Mouse (Mus musculus) kidney, postnatal 0 days (tissue): ENCODE measurements around the gene Zfp709. TPM values are rescaled to one million over a fixed set of nuclear protein-coding genes. Genes with fewer than 3 reads are reported as not detected.
"Not testable (repeated sequence)": the region's sequence is repeated elsewhere in the genome, so short reads cannot be mapped to it uniquely, and the experiment has no call there.

ENCODE experiments used
- ATAC-seq: fragments of 200-750 bp; cut with Nextera tagmentation; replicated peaks from 2 replicates; pipeline ENCODE4 v1.8.0; 2017; ENCODE audit warnings: low read depth, moderate number of reproducible peaks, moderate TSS enrichment, moderate library complexity; ENCODE audit not compliant: low FRiP score
- DNase-seq: peaks from one replicate; pipeline ENCODE4 v3.0.0-alpha.2; 2016; ENCODE audit warnings: low spot score
- H3K27ac ChIP-seq: fragments of 300-500 bp; sonication (generic); 2 replicates; pipeline ENCODE4 v1.5.1; 2014; ENCODE audit warnings: mild to moderate bottlenecking
- H3K27me3 ChIP-seq: fragments of 300-500 bp; sonication (generic); 2 replicates; pipeline ENCODE4 v1.6.1; 2014; ENCODE audit warnings: low read length, mixed read lengths; ENCODE audit not compliant: insufficient read depth
- H3K36me3 ChIP-seq: fragments of 300-500 bp; sonication (generic); 2 replicates; pipeline ENCODE4 v1.6.1; 2014; ENCODE audit warnings: low read length, mixed read lengths; ENCODE audit not compliant: insufficient read depth
- H3K4me1 ChIP-seq: fragments of 300-500 bp; sonication (generic); replicated peaks from 2 replicates; pipeline ENCODE4 v1.6.1; 2014; ENCODE audit warnings: antibody characterized with exemption, low read length, mixed read lengths; ENCODE audit not compliant: insufficient read depth
- H3K4me2 ChIP-seq: fragments of 300-500 bp; sonication (generic); 2 replicates; pipeline ENCODE4 v1.6.1; 2014; ENCODE audit warnings: mild to moderate bottlenecking, low read length, moderate library complexity, mixed read lengths
- H3K4me3 ChIP-seq: fragments of 300-500 bp; sonication (generic); replicated peaks from 2 replicates; pipeline ENCODE4 v1.5.1; 2014; ENCODE audit warnings: low read depth, low read length
- H3K9ac ChIP-seq: fragments of 300-500 bp; sonication (generic); 2 replicates; pipeline ENCODE4 v1.6.1; 2014; ENCODE audit warnings: low read depth, low read length
- H3K9me3 ChIP-seq: fragments of 300-500 bp; sonication (generic); replicated peaks from 2 replicates; pipeline ENCODE4 v1.6.1; 2016; ENCODE audit warnings: low read length, inconsistent platforms, mixed read lengths
- CTCF ChIP-seq: IDR thresholded peaks from 2 replicates; pipeline ENCODE4 v1.5.1; 2016; ENCODE audit warnings: antibody characterized with exemption, low read depth, mild to moderate bottlenecking, moderate library complexity
- WGBS: fragments of 180-500 bp; shearing (Covaris S2); extraction: QIAGEN DNeasy Blood & Tissue Kit; methylation state at CpG from one replicate; pipeline ENCODE4 v1.1.7; 2014; 5-methylcytosine and 5-hydroxymethylcytosine counted together
- polyA plus RNA-seq: library from polyadenylated mRNA; unstranded; fragments of >200 nt; fragmentation: Nextera tagmentation; extraction: Ambion mirVana; gene quantifications from 2 replicates; pipeline ENCODE4 v1.2.1, GENCODE M21; 2015

The Zfp709 gene
- 4.8 and 5.4 TPM in 2 replicates for polyA plus RNA-seq

- no peak for TF ChIP-seq CTCF
- Histone ChIP-seq H3K4me1 (peaks cover 6% of the 10 kb centered on the region; the same call in 1 of the 2 replicates), H3K9me3 (peaks cover 14% of the 10 kb centered on the region; the same call in 1 of the 2 replicates), H3K36me3 (no peaks in the 10 kb centered on the region), H3K9ac (peak within 1 kb of the TSS; percentile 85), H3K27me3 (no peaks in the 10 kb centered on the region), H3K4me2 (peak within 1 kb of the TSS; percentile 96), H3K4me3 (peak within 1 kb of the TSS; percentile 67), H3K27ac (peak within 1 kb of the TSS; percentile 83)
- DNase-seq (peak; percentile 85), ATAC-seq (peak; percentile 93)
- 6% methylated on average over 45 of the region's 45 CpGs for WGBS
These were observed at the start of gene Zfp709 for GRCm38 (mm10) chr8:71881618-71882274. Gene Zfp709 (plus strand): TSS chr8:71882019.

GRCm38 (mm10) chr8:71838207-71838606 lies 43.6 kb upstream of the Zfp709 start:
- WGBS = 76% methylated on average over 4 of the region's 4 CpGs
- ATAC-seq, DNase-seq: not testable (repeated sequence)

GRCm38 (mm10) chr8:71841201-71841817 lies 40.5 kb upstream of the Zfp709 start:
- ATAC-seq, H3K4me2 ChIP-seq, H3K36me3 ChIP-seq, H3K27me3 ChIP-seq, H3K4me1 ChIP-seq, DNase-seq, H3K4me3 ChIP-seq, H3K9me3 ChIP-seq, H3K27ac ChIP-seq, H3K9ac ChIP-seq: not testable (repeated sequence)
- 90% methylated on average over 3 of the region's 3 CpGs for WGBS

More at GRCm38 (mm10) chr8:71838207-71838606, 43.6 kb upstream of the Zfp709 start:
- not testable (repeated sequence) for H3K9ac ChIP-seq, H3K27me3 ChIP-seq, H3K9me3 ChIP-seq, H3K4me2 ChIP-seq, H3K4me1 ChIP-seq, H3K27ac ChIP-seq, H3K36me3 ChIP-seq, H3K4me3 ChIP-seq

GRCm38 (mm10) chr8:71842476-71842875 lies 39.3 kb upstream of the Zfp709 start:
- not testable (repeated sequence) for DNase-seq, H3K4me1 ChIP-seq, H3K4me3 ChIP-seq, H3K27me3 ChIP-seq, H3K9me3 ChIP-seq, H3K36me3 ChIP-seq, H3K9ac ChIP-seq, H3K27ac ChIP-seq, H3K4me2 ChIP-seq, ATAC-seq
- WGBS = 77% methylated on average over 2 of the region's 2 CpGs

- not testable (repeated sequence) for H3K9me3 ChIP-seq, H3K4me3 ChIP-seq, H3K4me2 ChIP-seq, H3K4me1 ChIP-seq, H3K9ac ChIP-seq, H3K27me3 ChIP-seq, H3K36me3 ChIP-seq, DNase-seq, H3K27ac ChIP-seq, ATAC-seq
- WGBS = 68% methylated on average over 1 of the region's 1 CpGs
These were observed 37.4 kb upstream of the Zfp709 start for GRCm38 (mm10) chr8:71844453-71844852.

GRCm38 (mm10) chr8:71845993-71846483 lies 35.8 kb upstream of the Zfp709 start:
- H3K27me3 ChIP-seq, H3K4me1 ChIP-seq, H3K9ac ChIP-seq, ATAC-seq, H3K9me3 ChIP-seq, H3K36me3 ChIP-seq, H3K4me2 ChIP-seq, DNase-seq, H3K4me3 ChIP-seq, H3K27ac ChIP-seq: not testable (repeated sequence)
- 84% methylated on average over 1 of the region's 1 CpGs for WGBS

GRCm38 (mm10) chr8:71846745-71847144 lies 35.1 kb upstream of the Zfp709 start:
- not testable (repeated sequence) for H3K4me1 ChIP-seq, DNase-seq, H3K4me2 ChIP-seq, H3K9ac ChIP-seq, H3K27me3 ChIP-seq, H3K36me3 ChIP-seq, H3K9me3 ChIP-seq, H3K4me3 ChIP-seq, H3K27ac ChIP-seq
- ATAC-seq = peak; percentile 71
- 83% methylated on average over 2 of the region's 2 CpGs for WGBS

GRCm38 (mm10) chr8:71851014-71851413 lies 30.8 kb upstream of the Zfp709 start:
- H3K9ac ChIP-seq, H3K4me3 ChIP-seq, H3K4me2 ChIP-seq, H3K27ac ChIP-seq, DNase-seq, H3K27me3 ChIP-seq, H3K36me3 ChIP-seq, H3K4me1 ChIP-seq, ATAC-seq, H3K9me3 ChIP-seq: not testable (repeated sequence)
- WGBS = 85% methylated on average over 1 of the region's 1 CpGs

- H3K9ac ChIP-seq, H3K4me2 ChIP-seq, DNase-seq, H3K9me3 ChIP-seq, H3K27ac ChIP-seq, H3K4me1 ChIP-seq, H3K36me3 ChIP-seq, ATAC-seq, H3K27me3 ChIP-seq, H3K4me3 ChIP-seq: not testable (repeated sequence)
These were observed 28.5 kb upstream of the Zfp709 start for GRCm38 (mm10) chr8:71853360-71853759.
